23 mouse cellular contexts compared by ENCODE assay signal in genomic region chr8:125203016-125203415, GRCm38 (mm10).
DNase-seq lines count a peak whose midpoint lies in the region; ATAC-seq and TF ChIP-seq lines count a peak whose summit lies in the region.
"Had no signal": no experiment of that assay in that cellular context is flagged by ENCODE, and none has a peak within 500 bp of the region (broad histone marks: within the 10 kb centered on the region; RNA-seq: fewer than 3 reads in every experiment).

No protein-coding gene starts in this region.

- H3K4me2 ChIP-seq in kidney, embryonic 16.5 days (replicated peaks; ENCODE audit: low read depth, low read length), result no peak overlapping the region
- H3K4me2 ChIP-seq in forebrain, embryonic 16.5 days (ENCODE audit: low read length), result no peak overlapping the region
- H3K4me2 ChIP-seq: forebrain, embryonic 13.5 days; heart, embryonic 15.5 days; hindbrain, embryonic 14.5 days had no signal

- peaks cover 54% of the 10 kb centered on the region for H3K4me1 ChIP-seq in heart, embryonic 10.5 days
- H3K4me1 ChIP-seq in kidney, adult 2 months (ENCODE audit: control insufficient read depth, insufficient read depth, low read length), result no peaks in the 10 kb centered on the region
- H3K4me1 ChIP-seq in kidney, embryonic 16.5 days (ENCODE audit: insufficient read depth, low read length), result peaks cover 32% of the 10 kb centered on the region
- H3K4me1 ChIP-seq in forebrain, embryonic 16.5 days (replicated peaks; ENCODE audit: control insufficient read depth, insufficient read depth, low read length), result no peaks in the 10 kb centered on the region; the same call in 1 of the 2 replicates
- H3K4me1 ChIP-seq: forebrain, embryonic 13.5 days had no signal

- DNase-seq in heart, embryonic 10.5 days (ENCODE audit: low spot score), result no peak
- no peak for DNase-seq in heart, adult 8-10 months (ENCODE audit: low spot score)
- DNase-seq in kidney, adult 2 months, result peak; percentile 57
- peak; percentile 44 for DNase-seq in kidney, postnatal 14 days
- DNase-seq in embryo, embryonic 10.5 days (ENCODE audit: low spot score), result no peak
- DNase-seq: adrenal gland, adult 2 months; adrenal gland, postnatal 25 days; B cell, adult 2 months; cerebellum, adult 18-20 months; cerebellum, adult 9-11 months; cerebellum, postnatal 36 days; gastrocnemius, adult 2 months; gastrocnemius, postnatal 25 days had no signal

- no peaks in the 10 kb centered on the region for H3K27me3 ChIP-seq in heart, embryonic 10.5 days (ENCODE audit: insufficient read depth, poor library complexity, severe bottlenecking)
- H3K27me3 ChIP-seq in kidney, adult 2 months (replicated peaks; ENCODE audit: control insufficient read depth, insufficient read depth, low read length), result no peaks in the 10 kb centered on the region
- no peaks in the 10 kb centered on the region for H3K27me3 ChIP-seq in kidney, embryonic 16.5 days (ENCODE audit: insufficient read depth, low read length)
- H3K27me3 ChIP-seq in forebrain, embryonic 16.5 days (replicated peaks; ENCODE audit: control insufficient read depth, insufficient read depth, low read length), result no peaks in the 10 kb centered on the region
- H3K27me3 ChIP-seq: heart, embryonic 15.5 days had no signal

- TF ChIP-seq POLR2A in kidney, adult 2 months (IDR thresholded peaks at IDR 0.05; ENCODE audit: low read depth, low read length), result no peak

- 62% methylated on average over 9 of the region's 9 CpGs for WGBS in heart, embryonic 10.5 days
- 61% methylated on average over 9 of the region's 9 CpGs for WGBS in kidney, adult 2 months
- 72% methylated on average over 9 of the region's 9 CpGs for WGBS in kidney, embryonic 16.5 days
- 83% methylated on average over 9 of the region's 9 CpGs for WGBS in forebrain, embryonic 16.5 days

- H3K4me3 ChIP-seq in heart, embryonic 10.5 days, result no peak overlapping the region
- no peak overlapping the region for H3K4me3 ChIP-seq in kidney, adult 2 months (ENCODE audit: insufficient read depth, low read depth, low read length)
- H3K4me3 ChIP-seq in kidney, embryonic 16.5 days (ENCODE audit: low read length), result no peak overlapping the region
- H3K4me3 ChIP-seq in forebrain, embryonic 16.5 days (replicated peaks; ENCODE audit: low read length), result no peak overlapping the region
- H3K4me3 ChIP-seq: embryonic facial prominence, embryonic 10.5 days; forebrain, embryonic 13.5 days; gastrocnemius, adult 2 months; heart, embryonic 15.5 days; hindbrain, embryonic 10.5 days had no signal

- no peak overlapping the region for H3K9ac ChIP-seq in kidney, embryonic 16.5 days (replicated peaks; ENCODE audit: low read length)
- H3K9ac ChIP-seq in forebrain, embryonic 16.5 days (replicated peaks; ENCODE audit: low read depth, low read length), result no peak overlapping the region
- H3K9ac ChIP-seq: forebrain, embryonic 13.5 days; heart, embryonic 15.5 days; hindbrain, embryonic 14.5 days had no signal

- no peak for ATAC-seq in kidney, embryonic 16.5 days (ENCODE audit: low FRiP score, low TSS enrichment)
- ATAC-seq in forebrain, embryonic 16.5 days, result no peak
- ATAC-seq: activated CD4-positive, CD25-positive, alpha-beta regulatory T cell, adult 4 months; CD4-positive, CD25-positive, alpha-beta regulatory T cell, adult 4 months; forebrain, embryonic 13.5 days had no signal

- peak overlapping the region; percentile 79 for H3K27ac ChIP-seq in heart, embryonic 10.5 days
- no peak overlapping the region for H3K27ac ChIP-seq in kidney, adult 2 months (ENCODE audit: insufficient read depth, low read depth, low read length)
- H3K27ac ChIP-seq in kidney, embryonic 16.5 days (ENCODE audit: low read length), result no peak overlapping the region
- H3K27ac ChIP-seq in forebrain, embryonic 16.5 days (ENCODE audit: low read length), result no peak overlapping the region
- H3K27ac ChIP-seq: embryonic facial prominence, embryonic 10.5 days; forebrain, embryonic 13.5 days; gastrocnemius, adult 2 months; hindbrain, embryonic 10.5 days; hindbrain, embryonic 14.5 days had no signal

- TF ChIP-seq CTCF in kidney, adult 2 months (conservative IDR thresholded peaks at IDR 0.05; ENCODE audit: insufficient read depth, insufficient read length, low read depth, low read length), result no peak

- H3K9me3 ChIP-seq in heart, embryonic 10.5 days, result no peaks in the 10 kb centered on the region
- H3K9me3 ChIP-seq in kidney, embryonic 16.5 days (ENCODE audit: low read length), result no peaks in the 10 kb centered on the region
- no peaks in the 10 kb centered on the region for H3K9me3 ChIP-seq in forebrain, embryonic 16.5 days (ENCODE audit: control insufficient read depth, low read length)
- H3K9me3 ChIP-seq: embryonic facial prominence, embryonic 10.5 days; forebrain, embryonic 13.5 days; heart, embryonic 15.5 days; hindbrain, embryonic 10.5 days had no signal

- no peaks in the 10 kb centered on the region for H3K36me3 ChIP-seq in heart, embryonic 10.5 days
- H3K36me3 ChIP-seq in kidney, adult 2 months (ENCODE audit: control insufficient read depth, insufficient read depth, low read length), result no peaks in the 10 kb centered on the region
- H3K36me3 ChIP-seq in kidney, embryonic 16.5 days (ENCODE audit: insufficient read depth, low read length), result no peaks in the 10 kb centered on the region
- H3K36me3 ChIP-seq in forebrain, embryonic 16.5 days (ENCODE audit: control insufficient read depth, insufficient read depth), result no peaks in the 10 kb centered on the region
- H3K36me3 ChIP-seq: embryonic facial prominence, embryonic 10.5 days; G1E; heart, embryonic 15.5 days; hindbrain, embryonic 10.5 days had no signal

Comparison
In these comparisons a context has a peak if more than half of its experiments do, and no peak if none do; other contexts are left out.
1. DNase-seq: peak in kidney, adult 2 months (single experiment) and kidney, postnatal 14 days (single experiment); none in heart, embryonic 10.5 days (single experiment), heart, adult 8-10 months (single experiment) and embryo, embryonic 10.5 days (single experiment).